Mouse (Mus musculus): ENCODE measurements at regions not wholly inside any gene's neighbourhood (a gene's known extent, or its start where the extent isn't known, plus 50 kb on each side); places are given as distances from the start of the nearest gene placed in this dataset.

GRCm38 (mm10) chr13:57186168-57186567 lies 290.4 kb upstream of the Trpc7 start:
- TF ChIP-seq EP300 (IDR thresholded peaks at IDR 0.05; ENCODE audit: low read depth) (no peak), CTCF (IDR thresholded peaks at IDR 0.05; ENCODE audit: low read depth) (no peak)
